Mouse (Mus musculus): Measurements from ENCODE around the gene B3gnt8. TPM values are rescaled to one million over a fixed set of nuclear protein-coding genes. Genes with fewer than 3 reads are reported as not detected.

Gene B3gnt8
- total and polyA plus RNA-seq, 2 experiments from 2014 or later: 4.6 to 11.3 TPM

GRCm38 (mm10) chr7:25651281-25651680 lies 24.8 kb downstream of the B3gnt8 start:
- Histone ChIP-seq H3K36me3 (replicated peaks; ENCODE audit: control insufficient read depth, insufficient read depth, low read length) (0 out of 2 replicates have a peak, but pooled peaks cover 3% of the 10 kb centered on the region), H3K4me3 (ENCODE audit: low read depth, low read length) (no peak overlapping the region), H3K27me3 (ENCODE audit: control insufficient read depth, insufficient read depth, low read length) (no peaks in the 10 kb centered on the region), H3K4me1 (ENCODE audit: control insufficient read depth, insufficient read depth) (no peaks in the 10 kb centered on the region), H3K9me3 (replicated peaks; ENCODE audit: control insufficient read depth, low read length) (no peaks in the 10 kb centered on the region), H3K27ac (ENCODE audit: low read depth) (no peak overlapping the region), H3K4me2 (ENCODE audit: low read depth, low read length) (no peak overlapping the region), H3K9ac (replicated peaks; ENCODE audit: low read depth, low read length) (no peak overlapping the region)
- WGBS: 87% methylated on average over 8 of the region's 8 CpGs
- no peak for DNase-seq (ENCODE audit: low spot score)
- TF ChIP-seq EP300 (IDR thresholded peaks at IDR 0.05; ENCODE audit: low read depth): no peak
- TF ChIP-seq CTCF (IDR thresholded peaks at IDR 0.05; ENCODE audit: low read depth): no peak
- ATAC-seq (ENCODE audit: insufficient read depth, low read depth): no peak

- Histone ChIP-seq H3K4me1 (ENCODE audit: control insufficient read depth, insufficient read depth) (0 out of 2 replicates have a peak, but pooled peaks cover 2% of the 10 kb centered on the region), H3K36me3 (replicated peaks; ENCODE audit: control insufficient read depth, insufficient read depth, low read length) (0 out of 2 replicates have a peak, but pooled peaks cover 3% of the 10 kb centered on the region), H3K27me3 (ENCODE audit: control insufficient read depth, insufficient read depth, low read length) (no peaks in the 10 kb centered on the region), H3K9me3 (replicated peaks; ENCODE audit: control insufficient read depth, low read length) (no peaks in the 10 kb centered on the region), H3K4me3 (ENCODE audit: low read depth, low read length) (no peak overlapping the region), H3K27ac (ENCODE audit: low read depth) (no peak overlapping the region), H3K9ac (replicated peaks; ENCODE audit: low read depth, low read length) (no peak overlapping the region), H3K4me2 (ENCODE audit: low read depth, low read length) (no peak overlapping the region)
- no peak for DNase-seq (ENCODE audit: low spot score)
- no peak for ATAC-seq (ENCODE audit: insufficient read depth, low read depth)
- TF ChIP-seq EP300 (IDR thresholded peaks at IDR 0.05; ENCODE audit: low read depth) (no peak), CTCF (IDR thresholded peaks at IDR 0.05; ENCODE audit: low read depth) (no peak)
- 84% methylated on average over 12 of the region's 12 CpGs for WGBS
Measured at GRCm38 (mm10) chr7:25652244-25652759, 25.8 kb downstream of the B3gnt8 start.

- Histone ChIP-seq H3K27ac (ENCODE audit: low read depth) (no peak overlapping the region), H3K9ac (replicated peaks; ENCODE audit: low read depth, low read length) (no peak overlapping the region), H3K36me3 (replicated peaks; ENCODE audit: control insufficient read depth, insufficient read depth, low read length) (0 out of 2 replicates have a peak, but pooled peaks cover 3% of the 10 kb centered on the region), H3K4me2 (ENCODE audit: low read depth, low read length) (no peak overlapping the region), H3K27me3 (ENCODE audit: control insufficient read depth, insufficient read depth, low read length) (no peaks in the 10 kb centered on the region), H3K4me1 (ENCODE audit: control insufficient read depth, insufficient read depth) (peaks cover 14% of the 10 kb centered on the region), H3K4me3 (ENCODE audit: low read depth, low read length) (no peak overlapping the region), H3K9me3 (replicated peaks; ENCODE audit: control insufficient read depth, low read length) (no peaks in the 10 kb centered on the region)
- no peak for ATAC-seq (ENCODE audit: insufficient read depth, low read depth)
- TF ChIP-seq EP300 (IDR thresholded peaks at IDR 0.05; ENCODE audit: low read depth) (no peak), CTCF (IDR thresholded peaks at IDR 0.05; ENCODE audit: low read depth) (no peak)
- 69% methylated on average over 11 of the region's 11 CpGs for WGBS
- no peak for DNase-seq (ENCODE audit: low spot score)
Measured at GRCm38 (mm10) chr7:25655601-25656428, 29.4 kb downstream of the B3gnt8 start.

- Histone ChIP-seq H3K9me3 (replicated peaks; ENCODE audit: control insufficient read depth, low read length) (no peaks in the 10 kb centered on the region), H3K4me1 (ENCODE audit: control insufficient read depth, insufficient read depth) (peaks cover 14% of the 10 kb centered on the region), H3K27ac (ENCODE audit: low read depth) (peak overlapping the region; percentile 81; the same call in 1 of the 2 replicates), H3K27me3 (ENCODE audit: control insufficient read depth, insufficient read depth, low read length) (no peaks in the 10 kb centered on the region), H3K9ac (replicated peaks; ENCODE audit: low read depth, low read length) (peak overlapping the region; percentile 76), H3K36me3 (replicated peaks; ENCODE audit: control insufficient read depth, insufficient read depth, low read length) (0 out of 2 replicates have a peak, but pooled peaks cover 3% of the 10 kb centered on the region), H3K4me3 (ENCODE audit: low read depth, low read length) (peak overlapping the region; percentile 67), H3K4me2 (ENCODE audit: low read depth, low read length) (peak overlapping the region; percentile 78)
- WGBS: 27% methylated on average over 10 of the region's 10 CpGs
- no peak for TF ChIP-seq CTCF (IDR thresholded peaks at IDR 0.05; ENCODE audit: low read depth)
- no peak for TF ChIP-seq EP300 (IDR thresholded peaks at IDR 0.05; ENCODE audit: low read depth)
- ATAC-seq (ENCODE audit: insufficient read depth, low read depth) (no peak), DNase-seq (ENCODE audit: low spot score) (no peak)
Measured at GRCm38 (mm10) chr7:25657785-25658184, 31.3 kb downstream of the B3gnt8 start.

- TF ChIP-seq EP300 (IDR thresholded peaks at IDR 0.05; ENCODE audit: low read depth) (peak; percentile 99), CTCF (IDR thresholded peaks at IDR 0.05; ENCODE audit: low read depth) (no peak)
- no peaks in the 10 kb centered on the region for H3K9me3 ChIP-seq (replicated peaks; ENCODE audit: control insufficient read depth, low read length)
- H3K4me1 ChIP-seq (ENCODE audit: control insufficient read depth, insufficient read depth): peaks cover 14% of the 10 kb centered on the region
- DNase-seq (ENCODE audit: low spot score) (peak; percentile 100), ATAC-seq (ENCODE audit: insufficient read depth, low read depth) (peak; percentile 99)
- peak within 1 kb of the TSS; percentile 81 for H3K27ac ChIP-seq (ENCODE audit: low read depth)
- under 1% methylated on average over 50 of the region's 50 CpGs for WGBS
- H3K4me3 ChIP-seq (ENCODE audit: low read depth, low read length): peak within 1 kb of the TSS; percentile 67
- peaks cover 3% of the 10 kb centered on the region; the same call in 1 of the 2 replicates for H3K36me3 ChIP-seq (replicated peaks; ENCODE audit: control insufficient read depth, insufficient read depth, low read length)
- H3K9ac ChIP-seq (replicated peaks; ENCODE audit: low read depth, low read length): peak within 1 kb of the TSS; percentile 76
- peak within 1 kb of the TSS; percentile 96 for H3K4me2 ChIP-seq (ENCODE audit: low read depth, low read length)
- H3K27me3 ChIP-seq (ENCODE audit: control insufficient read depth, insufficient read depth, low read length): no peaks in the 10 kb centered on the region
Measured at GRCm38 (mm10) chr7:25658657-25659472, 32.4 kb downstream of the B3gnt8 start, which contains the start of the genes Bckdha and Exosc5. Gene Bckdha (minus strand): TSS chr7:25658981. Gene Exosc5 (plus strand): TSS chr7:25659164.

All from heart, postnatal 0 days (tissue).